Mouse (Mus musculus) kidney, adult 18-20 months (tissue): ENCODE data around the gene Mical1.

Source experiments
- DNase-seq: peaks from one replicate; pipeline ENCODE4 v3.0.0; 2021

Gene Mical1

GRCm38 (mm10) chr10:41476171-41477017 lies at the start of gene Mical1:
TSS of gene Mical1 (plus strand) at chr10:41476314.
- DNase-seq = peak; percentile 58

DNA sequence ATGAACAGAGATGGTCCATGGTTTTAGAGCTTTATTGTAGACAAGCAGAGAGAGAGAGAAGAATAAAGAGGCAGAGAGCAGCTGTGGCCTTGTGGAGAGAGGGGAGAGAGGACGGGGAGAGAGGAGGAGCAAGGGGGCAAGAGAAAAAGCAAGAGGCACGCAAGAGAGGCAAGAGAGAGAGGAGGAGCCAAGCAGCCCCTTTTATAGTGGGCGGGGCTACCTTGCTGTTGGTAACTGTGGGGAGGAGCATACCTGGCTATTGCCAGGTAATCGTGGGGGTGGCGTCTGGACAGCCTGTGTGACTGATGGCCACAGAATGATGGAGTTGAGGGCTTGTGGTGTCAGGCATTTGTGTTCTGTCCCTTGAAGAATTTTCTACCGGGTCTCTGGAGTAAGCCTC lies 49.7 kb upstream of the Mical1 start:
- no peak for DNase-seq

GRCm38 (mm10) chr10:41434624-41435023 lies 41.5 kb upstream of the Mical1 start:
- peak; percentile 70 for DNase-seq

DNA sequence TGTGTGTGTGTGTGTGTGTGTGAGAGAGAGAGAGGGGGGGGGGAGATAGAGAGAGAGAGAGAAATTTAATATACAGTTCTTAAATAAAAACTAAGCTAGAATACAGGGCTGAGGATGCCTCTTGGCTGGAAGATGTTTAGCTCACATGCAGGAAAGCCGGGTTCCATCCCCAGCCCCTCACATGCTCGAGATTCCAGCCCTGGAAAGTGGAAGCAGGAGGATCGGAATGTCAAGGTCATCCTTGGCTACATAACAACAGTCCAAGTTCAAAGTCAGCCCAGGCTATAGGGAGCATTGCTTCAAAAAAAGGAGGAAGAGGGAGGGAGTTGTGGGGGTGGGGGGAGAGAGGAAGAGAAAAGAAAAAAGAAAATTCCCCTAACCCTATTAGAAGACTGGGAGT lies 41.0 kb upstream of the Mical1 start:
- no peak for DNase-seq

DNA sequence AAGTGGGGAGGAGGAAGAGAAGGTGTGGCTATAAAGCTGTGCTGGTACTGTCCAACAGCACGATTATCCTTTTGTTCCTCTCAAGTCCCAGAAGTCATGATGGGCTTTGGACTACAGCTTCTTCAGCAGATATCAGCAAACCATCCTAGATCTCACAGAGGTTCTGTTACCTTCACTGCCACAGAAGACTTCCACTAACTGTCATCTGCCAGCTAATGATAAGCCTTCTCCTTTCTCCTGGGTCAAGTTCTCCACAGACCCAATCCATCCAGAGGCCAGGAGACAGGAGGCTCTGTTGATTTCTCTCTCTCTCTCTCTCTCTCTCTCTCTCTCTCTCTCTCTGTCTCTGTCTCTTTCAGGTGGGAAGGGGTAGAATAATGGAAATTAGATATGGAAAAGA lies 27.9 kb upstream of the Mical1 start:
- DNase-seq = no peak

GRCm38 (mm10) chr10:41449684-41450083 lies 26.4 kb upstream of the Mical1 start:
- no peak for DNase-seq

GRCm38 (mm10) chr10:41450137-41450670 lies 25.9 kb upstream of the Mical1 start, which contains the start of gene Zbtb24:
TSS of gene Zbtb24 (plus strand) at chr10:41450383.
- peak; percentile 97 for DNase-seq

DNA sequence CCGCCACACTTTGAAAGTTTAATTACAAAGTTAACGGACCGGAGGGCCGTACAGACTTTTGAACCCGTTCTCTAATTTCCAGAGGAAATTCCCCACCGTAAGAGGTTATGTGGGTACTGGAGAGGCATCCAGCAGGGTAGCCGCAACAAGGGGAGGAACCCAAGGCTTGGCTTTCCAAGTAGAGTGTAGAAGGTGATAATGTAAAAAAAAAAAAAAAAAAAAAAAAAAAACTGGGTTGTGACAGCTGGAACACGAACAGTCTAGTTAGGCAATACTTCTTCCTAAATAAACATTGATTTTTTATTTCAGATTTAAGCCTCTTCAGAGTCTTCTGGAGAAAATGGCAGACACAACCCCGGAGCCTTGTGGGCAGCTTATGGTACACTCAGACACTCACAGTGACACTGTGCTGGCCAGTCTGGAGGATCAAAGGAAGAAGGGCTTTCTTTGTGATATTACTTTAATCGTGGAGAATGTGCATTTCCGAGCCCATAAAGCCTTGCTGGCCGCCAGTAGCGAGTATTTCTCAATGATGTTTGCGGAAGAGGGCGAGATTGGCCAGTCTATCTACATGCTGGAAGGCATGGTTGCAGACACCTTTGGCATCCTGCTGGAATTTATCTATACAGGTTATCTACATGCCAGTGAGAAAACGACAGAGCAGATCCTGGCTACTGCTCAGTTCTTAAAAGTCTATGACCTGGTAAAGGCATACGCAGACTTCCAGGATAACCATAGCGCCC lies 25.2 kb upstream of the Mical1 start:
- DNase-seq = no peak

DNA sequence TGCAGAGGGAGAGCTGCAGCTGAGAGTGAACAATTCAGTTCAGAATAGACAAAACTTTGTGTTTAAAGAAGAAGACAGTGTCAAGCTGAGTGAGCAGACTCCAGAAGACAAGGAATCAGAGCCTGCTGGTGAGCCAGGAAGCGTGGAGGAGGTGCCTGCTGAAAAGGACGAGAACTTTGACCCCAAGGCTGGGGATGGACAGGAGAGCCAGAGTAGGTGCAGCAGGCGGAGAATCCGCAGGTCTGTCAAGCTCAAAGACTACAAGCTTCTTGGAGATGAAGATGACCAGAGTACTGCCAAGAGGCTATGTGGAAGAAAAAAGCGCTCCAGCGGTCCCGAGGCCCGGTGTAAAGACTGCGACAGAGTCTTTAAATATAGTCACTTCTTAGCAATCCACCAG lies 24.5 kb upstream of the Mical1 start:
- peak; percentile 61 for DNase-seq

- no peak for DNase-seq
Measured at GRCm38 (mm10) chr10:41452791-41453190, 23.3 kb upstream of the Mical1 start.

DNA sequence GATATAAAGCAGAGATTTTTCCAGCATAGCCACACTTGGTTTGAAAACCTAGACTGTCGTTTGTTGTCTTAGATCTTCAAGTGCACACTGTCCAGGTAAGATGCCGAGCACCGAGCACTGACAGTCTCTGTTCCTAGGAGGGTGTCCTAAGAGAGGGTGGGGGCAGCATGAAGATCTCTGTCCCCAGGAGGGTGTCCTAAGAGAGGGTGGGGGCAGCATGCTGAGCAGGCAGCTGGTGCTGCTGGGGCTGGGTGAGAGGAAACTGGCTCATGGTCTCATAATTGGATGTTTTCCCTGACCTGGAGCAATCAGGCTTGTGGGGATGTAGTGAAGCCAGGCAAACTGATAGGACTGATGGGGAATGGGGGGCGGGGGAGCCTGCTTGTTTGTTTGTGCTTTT lies 16.1 kb upstream of the Mical1 start:
- no peak for DNase-seq

GRCm38 (mm10) chr10:41460501-41460900 lies 15.6 kb upstream of the Mical1 start:
- no peak for DNase-seq

DNA sequence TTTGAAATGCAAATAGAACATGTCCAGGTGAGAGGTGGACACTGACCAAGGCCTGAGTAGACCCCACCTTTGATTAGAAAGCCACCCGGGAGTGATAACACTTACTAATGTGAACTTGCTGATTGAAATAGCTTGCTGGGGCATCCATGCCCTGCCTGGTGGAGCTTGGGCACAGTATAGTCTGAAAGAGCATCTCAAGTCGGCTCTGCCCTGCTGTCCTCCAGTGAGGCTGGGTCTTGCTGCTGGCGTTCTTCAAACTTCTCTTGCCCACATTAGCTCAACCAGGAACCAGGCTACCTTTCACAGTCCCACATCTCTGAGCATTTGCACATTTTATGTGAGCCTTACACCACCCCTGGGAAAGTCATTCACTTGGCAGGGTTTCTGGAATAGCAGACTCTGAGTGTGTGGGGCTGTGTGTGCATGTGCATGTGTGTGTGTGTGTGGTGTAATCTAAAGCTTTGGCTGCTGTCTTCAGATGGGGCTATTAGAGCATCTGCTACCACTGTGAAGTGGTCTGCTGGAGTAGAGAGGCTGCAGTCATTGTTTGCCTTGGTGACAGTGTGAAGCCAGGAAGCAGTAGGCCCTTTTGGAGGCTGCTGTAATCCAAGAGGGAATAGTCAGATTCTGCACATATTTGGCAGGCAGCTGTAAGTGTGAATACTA lies 14.9 kb upstream of the Mical1 start:
- no peak for DNase-seq

- no peak for DNase-seq
Measured at GRCm38 (mm10) chr10:41464401-41464955, 11.6 kb upstream of the Mical1 start.

DNA sequence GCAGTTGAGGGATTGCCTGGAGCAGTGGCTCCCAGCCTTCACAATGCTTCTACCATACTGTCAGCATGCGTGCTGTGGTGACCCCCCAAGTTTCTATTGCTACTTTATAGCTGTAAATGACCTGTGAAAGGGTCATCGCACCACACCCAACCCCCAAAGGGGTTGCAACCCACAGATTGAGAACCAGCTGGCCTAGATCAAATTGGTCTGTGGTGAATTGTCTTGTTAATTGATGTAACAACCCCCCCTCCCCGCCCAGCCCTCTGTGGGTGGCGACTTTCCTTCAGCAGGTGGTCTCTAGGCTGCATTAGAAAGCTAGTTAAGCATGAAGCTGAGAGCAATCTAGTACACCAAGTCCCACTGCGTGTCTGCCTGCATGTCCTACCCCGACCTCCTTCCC lies 8.8 kb upstream of the Mical1 start:
- DNase-seq = no peak

DNA sequence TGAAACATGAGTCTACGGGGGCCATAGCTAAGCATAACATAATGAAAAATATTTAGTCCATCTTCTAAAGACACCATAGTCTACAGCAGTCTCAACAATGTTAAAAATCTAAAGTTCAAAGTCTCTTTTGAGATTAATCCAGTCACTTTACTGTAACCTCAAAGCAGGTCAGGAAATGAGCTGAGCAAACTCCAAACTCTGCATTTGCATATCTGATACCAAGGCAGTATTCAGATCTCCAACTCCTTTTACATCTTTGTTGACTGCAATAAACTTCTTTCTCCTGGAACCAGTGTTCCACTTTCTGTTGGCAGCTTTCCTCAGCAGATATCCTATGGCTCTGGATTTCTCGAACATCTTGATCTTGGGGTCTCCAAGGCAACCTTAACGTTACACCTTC lies 5.4 kb upstream of the Mical1 start:
- DNase-seq = no peak

DNA sequence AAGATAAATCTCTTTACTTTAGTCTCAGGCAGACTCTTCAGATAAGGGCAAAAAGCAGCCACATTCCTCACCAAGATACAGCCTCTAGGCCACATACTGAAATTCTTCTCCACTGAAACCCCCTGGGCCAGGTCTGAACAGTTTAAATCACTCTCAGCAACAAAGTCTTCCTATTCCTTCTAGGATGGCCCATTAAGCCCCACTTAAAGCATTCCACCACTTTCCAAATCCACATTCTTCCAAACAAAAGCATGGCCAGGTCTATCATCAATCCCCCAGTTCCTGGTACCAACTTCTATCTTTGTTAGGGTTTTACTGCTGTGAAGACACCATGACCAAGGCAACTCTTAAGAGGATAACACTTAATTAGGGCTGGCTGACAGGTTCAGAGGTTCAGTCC lies 3.6 kb upstream of the Mical1 start:
- DNase-seq = no peak

DNA sequence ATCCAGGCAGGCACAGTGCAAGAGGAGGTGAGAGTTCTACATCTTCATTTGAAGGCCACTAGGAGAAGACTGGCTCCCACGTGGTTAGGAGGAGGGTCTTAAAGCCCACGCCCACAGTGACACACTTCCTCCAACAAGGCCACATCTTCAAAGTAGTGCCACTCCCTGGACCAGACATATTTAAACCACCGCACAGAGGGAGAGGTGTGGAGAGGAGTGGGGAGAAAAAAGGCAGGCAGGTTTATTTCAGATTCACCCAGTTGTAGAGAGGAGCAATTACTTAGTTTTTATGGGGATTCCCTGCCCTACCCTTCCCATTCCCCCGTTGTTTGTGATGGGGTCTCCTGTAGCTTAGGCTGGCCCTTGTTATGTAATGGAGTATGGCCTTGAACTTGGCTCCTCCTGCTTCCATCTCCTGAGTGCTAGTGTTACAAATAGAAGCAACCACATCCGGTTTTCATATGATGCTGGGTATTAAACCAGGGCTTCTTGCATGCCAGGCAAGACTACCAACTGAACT lies 3.1 kb upstream of the Mical1 start:
- no peak for DNase-seq

DNA sequence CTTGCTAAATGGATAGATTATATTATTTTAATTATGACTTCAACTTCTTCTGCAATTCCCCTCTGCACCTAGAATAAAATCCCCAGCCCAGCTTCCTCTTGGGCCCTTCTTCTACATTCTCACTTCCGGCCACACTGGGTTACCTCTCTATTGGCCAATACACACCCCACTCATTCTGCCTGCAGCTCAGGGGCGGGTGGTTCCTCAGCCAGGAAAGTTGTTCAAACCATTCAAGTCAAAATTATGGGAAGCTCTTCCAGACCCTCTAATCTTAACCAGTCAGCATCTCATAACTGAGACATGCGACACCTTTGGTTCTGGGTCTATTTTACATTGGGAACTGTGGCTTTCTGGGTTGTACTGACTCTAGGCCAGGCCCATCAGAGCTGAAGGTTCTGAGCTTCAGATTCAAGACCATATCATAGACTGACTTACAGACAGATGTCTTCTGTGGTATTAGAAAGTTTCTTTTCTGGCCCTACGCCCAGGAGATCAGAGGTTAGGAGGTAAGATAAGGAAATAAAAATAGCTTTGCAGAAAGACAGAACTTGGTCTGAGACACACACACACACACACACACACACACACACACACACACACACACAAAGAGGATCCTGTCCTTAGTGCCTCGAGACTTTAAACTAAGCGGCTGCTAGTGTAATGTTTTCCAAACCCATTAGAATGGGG lies 2.2 kb upstream of the Mical1 start:
- no peak for DNase-seq

- no peak for DNase-seq
Measured at GRCm38 (mm10) chr10:41474981-41475391, 1.1 kb upstream of the Mical1 start.

DNA sequence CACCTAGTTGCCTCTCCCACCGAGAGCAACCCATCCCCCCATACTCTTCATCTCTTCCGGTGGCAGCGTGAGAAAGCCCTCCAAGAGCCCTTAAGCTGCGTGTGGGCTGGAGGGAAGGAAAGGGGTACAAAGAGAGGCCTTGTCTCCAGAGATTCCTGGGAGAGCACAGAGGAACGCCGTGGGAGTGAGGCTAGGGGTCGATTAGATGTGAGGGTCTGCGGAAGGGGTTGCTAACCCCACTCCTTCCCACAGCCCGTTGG lies 834 bp downstream of the Mical1 start:
- DNase-seq = no peak
